8 mouse cellular contexts compared by ENCODE assay signal in the genomic region with DNA sequence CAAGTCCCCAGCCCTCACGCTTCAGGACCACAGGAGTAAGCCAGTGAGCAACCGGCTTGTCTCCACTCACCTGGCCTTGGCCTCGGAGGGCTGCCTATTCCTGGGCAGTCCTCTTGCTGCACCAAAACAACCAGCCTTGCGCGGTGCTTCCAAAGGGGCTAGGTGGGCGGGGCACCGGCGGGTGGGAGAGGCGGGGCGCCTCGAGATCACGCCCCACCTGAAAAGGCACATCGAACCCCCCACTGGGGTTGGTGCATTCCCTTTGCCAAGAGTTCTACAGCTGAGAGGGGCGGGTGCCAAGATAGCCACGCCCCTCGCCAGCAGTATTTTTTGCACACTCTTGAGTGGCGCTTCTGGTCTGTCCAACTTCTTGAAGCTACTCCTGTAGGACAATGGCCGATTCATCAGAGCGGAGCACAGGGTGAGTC. TPM values are rescaled to one million over a fixed set of nuclear protein-coding genes. Genes with fewer than 3 reads are reported as not detected.
DNase-seq lines count a peak whose midpoint lies in the region; ATAC-seq lines count a peak whose summit lies in the region.

No protein-coding gene starts in this region.

- no peak overlapping the region for H3K27ac ChIP-seq in midbrain, embryonic 16.5 days (ENCODE audit: low read length)

- H3K9ac ChIP-seq in midbrain, embryonic 16.5 days (ENCODE audit: low read depth, low read length) = peak overlapping the region; percentile 34; the same call in 1 of the 2 replicates

- DNase-seq in ovary, postnatal 14 days (ENCODE audit: low spot score) = peak; percentile 24
- no peak for DNase-seq in ovary, postnatal 10 days (ENCODE audit: low spot score)
- DNase-seq in forelimb bud, embryonic 11.5 days (ENCODE audit: low read depth, low spot score) = peak; percentile 38
- peak; percentile 12 for DNase-seq in liver
- no peak for DNase-seq in yolk sac, embryonic 10.5 days (ENCODE audit: low spot score)
- DNase-seq in frontal cortex, postnatal 10 days (ENCODE audit: low spot score in 2 of 2) = no peak
- no peak for DNase-seq in cerebellum, adult 18-20 months

- H3K36me3 ChIP-seq in midbrain, embryonic 16.5 days (ENCODE audit: control insufficient read depth, insufficient read depth, low read length) = no peaks in the 10 kb centered on the region

- H3K4me1 ChIP-seq in midbrain, embryonic 16.5 days (ENCODE audit: control insufficient read depth, insufficient read depth, low read length) = 0 out of 2 replicates have a peak, but pooled peaks cover 3% of the 10 kb centered on the region

- peak; percentile 37 for ATAC-seq in midbrain, embryonic 16.5 days

- no peaks in the 10 kb centered on the region for H3K9me3 ChIP-seq in midbrain, embryonic 16.5 days (replicated peaks; ENCODE audit: control insufficient read depth, low read length, poor library complexity, severe bottlenecking)

- 3% methylated on average over 19 of the region's 19 CpGs for WGBS in midbrain, embryonic 16.5 days

- peak overlapping the region; percentile 69 for H3K4me2 ChIP-seq in midbrain, embryonic 16.5 days (ENCODE audit: low read length)

- peak overlapping the region; percentile 34 for H3K4me3 ChIP-seq in midbrain, embryonic 16.5 days (ENCODE audit: low read depth, low read length)

- peaks cover 3% of the 10 kb centered on the region; the same call in 1 of the 2 replicates for H3K27me3 ChIP-seq in midbrain, embryonic 16.5 days (ENCODE audit: control insufficient read depth, insufficient read depth, low read depth, low read length)

RNA-seq across cellular contexts. Expression of gene Fcho1, which starts 16.2 kb away (rescaled TPM):
- polyA plus RNA-seq in midbrain, embryonic 16.5 days (2015; fragmentation: Nextera tagmentation; extraction: Ambion mirVana) = 88.4 and 107 TPM in 2 replicates

RNA-seq across cellular contexts. Expression of gene B3gnt3, which starts 40.1 kb away (rescaled TPM):
- 0.20 and 0.50 TPM in 2 replicates for polyA plus RNA-seq in midbrain, embryonic 16.5 days (2015; fragmentation: Nextera tagmentation; extraction: Ambion mirVana)

RNA-seq across cellular contexts. Expression of gene Insl3, which starts 52.7 kb away (rescaled TPM):
- polyA plus RNA-seq in midbrain, embryonic 16.5 days (2015; fragmentation: Nextera tagmentation; extraction: Ambion mirVana) = 1.4 TPM in 1 of 2 replicates, not detected in the other

Comparison
In these comparisons a context has a peak if more than half of its experiments do, and no peak if none do; other contexts are left out.
1. DNase-seq: peak in ovary, postnatal 14 days (single experiment), forelimb bud, embryonic 11.5 days (single experiment) and liver (single experiment); none in ovary, postnatal 10 days (single experiment), yolk sac, embryonic 10.5 days (single experiment), frontal cortex, postnatal 10 days (0 of 2) and cerebellum, adult 18-20 months (0 of 2).